Mouse (Mus musculus) C2C12 (cell line): ENCODE results near the gene Jmjd6.

Experiments used
- CTCF ChIP-seq: IDR thresholded peaks from one replicate; pipeline ENCODE4 v1.5.1; 2011; ENCODE audit not compliant: control insufficient read depth, insufficient read depth, insufficient read length
- MYOD1 ChIP-seq: IDR thresholded peaks from one replicate; pipeline ENCODE4 v1.6.1; 2011; ENCODE audit warnings: low read depth; ENCODE audit not compliant: control insufficient read depth, insufficient read length
- USF1 ChIP-seq: IDR thresholded peaks from one replicate; pipeline ENCODE4 v1.6.1; 2011; ENCODE audit warnings: low read depth, mild to moderate bottlenecking, control low read depth, moderate library complexity

GRCm38 (mm10) chr11:116869223-116869622 is 26.0 kb upstream of the Jmjd6 start:
- TF ChIP-seq CTCF (no peak), MYOD1 (no peak), USF1 (no peak)
